Mouse (Mus musculus) lung, embryonic 15.5 days (tissue): ENCODE results near the gene Olfr582. TPM values are rescaled to one million over a fixed set of nuclear protein-coding genes. Genes with fewer than 3 reads are reported as not detected.

ENCODE experiments used
- ATAC-seq: fragments of 200-750 bp; cut with Nextera tagmentation; 2 replicates; pipeline ENCODE4 v1.8.0; 2017; ENCODE audit warnings: moderate number of reproducible peaks, borderline replicate concordance; ENCODE audit not compliant: low FRiP score, low TSS enrichment; ENCODE audit errors: extremely low read depth
- H3K27ac ChIP-seq: fragments of 300-500 bp; sonication (generic); 2 replicates; pipeline ENCODE4 v1.5.1; 2015; ENCODE audit warnings: moderate library complexity, mild to moderate bottlenecking, inconsistent platforms
- H3K27me3 ChIP-seq: fragments of 300-500 bp; sonication (generic); 2 replicates; pipeline ENCODE4 v1.6.1; 2015; ENCODE audit warnings: inconsistent platforms
- H3K36me3 ChIP-seq: fragments of 300-500 bp; sonication (generic); 2 replicates; pipeline ENCODE4 v1.6.1; 2015; ENCODE audit warnings: inconsistent platforms
- H3K4me1 ChIP-seq: fragments of 300-500 bp; sonication (generic); 2 replicates; pipeline ENCODE4 v1.6.1; 2015; ENCODE audit warnings: inconsistent platforms
- H3K4me2 ChIP-seq: fragments of 300-500 bp; sonication (generic); 2 replicates; pipeline ENCODE4 v1.6.1; 2015; ENCODE audit warnings: inconsistent platforms, mild to moderate bottlenecking, moderate library complexity
- H3K4me3 ChIP-seq: fragments of 300-500 bp; sonication (generic); 2 replicates; pipeline ENCODE4 v1.5.1; 2015; ENCODE audit warnings: mild to moderate bottlenecking, inconsistent platforms
- H3K9ac ChIP-seq: fragments of 300-500 bp; sonication (generic); 2 replicates; pipeline ENCODE4 v1.6.1; 2015; ENCODE audit warnings: inconsistent platforms
- H3K9me3 ChIP-seq: fragments of 300-500 bp; sonication (generic); 2 replicates; pipeline ENCODE4 v1.6.1; 2016; ENCODE audit warnings: inconsistent platforms
- WGBS: fragments of 180-500 bp; shearing (Covaris S2); methylation state at CpG from one replicate; pipeline ENCODE4 v1.1.7; 2015; 5-methylcytosine and 5-hydroxymethylcytosine counted together
- polyA plus RNA-seq: library from polyadenylated mRNA; unstranded; fragments of >200 nt; fragmentation: Nextera tagmentation; extraction: Ambion mirVana; gene quantifications from 2 replicates; pipeline ENCODE4 v1.2.1, GENCODE M21; 2015

Olfr582 gene
- polyA plus RNA-seq = not detected in 2 replicates

DNA sequence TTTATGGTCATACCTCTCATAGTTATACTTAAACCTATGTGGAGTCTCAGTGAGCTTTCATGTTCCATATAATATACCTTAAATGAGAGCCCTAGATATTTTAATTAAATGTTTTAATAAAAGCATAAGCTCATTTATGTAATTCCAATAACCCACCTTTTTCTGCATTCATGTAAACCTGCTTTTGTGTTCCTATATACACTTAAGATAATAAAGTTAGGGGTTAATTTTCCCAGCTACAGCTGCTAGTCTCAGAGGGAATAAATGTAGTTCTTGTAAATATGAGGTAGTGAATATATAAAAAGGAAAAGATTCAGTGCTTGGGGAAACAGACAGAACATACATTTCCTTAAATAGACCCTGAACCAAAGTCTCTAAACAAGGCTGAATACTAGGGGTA lies at the start of gene Olfr582:
Gene Olfr582, plus strand, starts transcription at position 301 of the 400 bp plus-strand sequence.
- Histone ChIP-seq H3K9ac (no peak within 1 kb of the TSS), H3K36me3 (no peaks in the 10 kb centered on the region), H3K4me3 (no peak within 1 kb of the TSS), H3K27ac (no peak within 1 kb of the TSS), H3K27me3 (no peaks in the 10 kb centered on the region), H3K4me1 (no peaks in the 10 kb centered on the region), H3K4me2 (no peak within 1 kb of the TSS), H3K9me3 (no peaks in the 10 kb centered on the region)
- ATAC-seq = no peak

GRCm38 (mm10) chr7:102989224-102989623 lies 48.6 kb upstream of the Olfr582 start, which contains the start of gene Olfr578:
Olfr578 (minus strand) TSS chr7:102989324.
- WGBS = 55% methylated on average over 3 of the region's 3 CpGs

DNA sequence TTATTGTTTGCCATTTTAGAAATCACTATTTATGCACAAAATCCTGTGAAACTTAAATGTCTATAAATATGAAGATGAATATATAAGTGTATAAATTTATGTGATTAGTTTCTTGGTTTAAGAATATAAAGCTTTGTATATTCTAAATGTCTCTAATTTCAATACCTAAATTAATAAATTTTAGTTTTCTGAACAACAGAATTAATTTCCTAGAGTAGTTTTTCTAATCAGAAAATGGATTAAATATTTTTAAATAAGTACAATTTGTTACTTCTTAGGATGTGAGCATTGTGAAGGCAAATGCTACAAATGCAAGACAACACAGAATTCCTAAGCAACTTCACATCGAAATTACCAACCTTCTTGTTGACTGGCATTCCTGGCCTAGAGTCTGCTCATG lies 13.2 kb downstream of the Olfr582 start, which contains the start of gene Olfr583:
Gene Olfr583, plus strand, starts transcription at position 301 of the 400 bp plus-strand sequence.
- H3K27me3 ChIP-seq = no peaks in the 10 kb centered on the region
- no peak within 1 kb of the TSS for H3K4me3 ChIP-seq
- WGBS = 90% methylated on average over 1 of the region's 1 CpGs
- no peaks in the 10 kb centered on the region for H3K4me1 ChIP-seq
- ATAC-seq = no peak
- no peak within 1 kb of the TSS for H3K4me2 ChIP-seq
- H3K9me3 ChIP-seq = no peaks in the 10 kb centered on the region
- H3K36me3 ChIP-seq = no peaks in the 10 kb centered on the region
- H3K27ac ChIP-seq = no peak within 1 kb of the TSS
- H3K9ac ChIP-seq = no peak within 1 kb of the TSS

More at GRCm38 (mm10) chr7:102989224-102989623, 48.6 kb upstream of the Olfr582 start, which contains the start of gene Olfr578:
- no peak within 1 kb of the TSS for H3K4me2 ChIP-seq
- no peak for ATAC-seq
- H3K9ac ChIP-seq = no peak within 1 kb of the TSS
- no peaks in the 10 kb centered on the region for H3K36me3 ChIP-seq
- no peaks in the 10 kb centered on the region for H3K4me1 ChIP-seq
- H3K27me3 ChIP-seq = no peaks in the 10 kb centered on the region
- no peak within 1 kb of the TSS for H3K4me3 ChIP-seq
- H3K27ac ChIP-seq = no peak within 1 kb of the TSS
- no peaks in the 10 kb centered on the region for H3K9me3 ChIP-seq

- Histone ChIP-seq H3K4me1 (no peaks in the 10 kb centered on the region), H3K27me3 (no peaks in the 10 kb centered on the region), H3K9ac (no peak within 1 kb of the TSS), H3K9me3 (no peaks in the 10 kb centered on the region), H3K4me3 (no peak within 1 kb of the TSS), H3K27ac (no peak within 1 kb of the TSS), H3K4me2 (no peak within 1 kb of the TSS), H3K36me3 (no peaks in the 10 kb centered on the region)
- WGBS = 75% methylated on average over 1 of the region's 1 CpGs
- ATAC-seq = no peak
Observed at GRCm38 (mm10) chr7:103081585-103081984, 43.8 kb downstream of the Olfr582 start, which contains the start of gene Olfr584. Olfr584 (plus strand) TSS chr7:103081885.

Other genes starting within 250 kb of the Olfr582 start
- gene Olfr564, start 234.5 kb upstream of the Olfr582 start, polyA plus RNA-seq = not detected in 2 replicates
- not detected in 2 replicates for gene Olfr566, start 179.3 kb upstream of the Olfr582 start, polyA plus RNA-seq
- gene Olfr568, start 160.9 kb upstream of the Olfr582 start, polyA plus RNA-seq = not detected in 2 replicates
- gene Olfr569, start 147.1 kb upstream of the Olfr582 start, polyA plus RNA-seq = not detected in 2 replicates
- gene Olfr570, start 143.4 kb upstream of the Olfr582 start, polyA plus RNA-seq = not detected in 2 replicates
- not detected in 2 replicates for gene Olfr571, start 120.5 kb upstream of the Olfr582 start, polyA plus RNA-seq
- gene Olfr572, start 113.6 kb upstream of the Olfr582 start, polyA plus RNA-seq = not detected in 2 replicates
- not detected in 2 replicates for gene Olfr573-ps1, start 95.4 kb upstream of the Olfr582 start, polyA plus RNA-seq
- not detected in 2 replicates for gene Olfr574, start 89.6 kb upstream of the Olfr582 start, polyA plus RNA-seq
- gene Olfr575, start 79.2 kb upstream of the Olfr582 start, polyA plus RNA-seq = not detected in 2 replicates
- not detected in 2 replicates for gene Olfr576, start 75.4 kb upstream of the Olfr582 start, polyA plus RNA-seq
- gene Olfr577, start 62.1 kb upstream of the Olfr582 start, polyA plus RNA-seq = not detected in 2 replicates
- gene Olfr578, start 48.7 kb upstream of the Olfr582 start, polyA plus RNA-seq = not detected in 2 replicates
- not detected in 2 replicates for gene Olfr583, start 13.3 kb downstream of the Olfr582 start, polyA plus RNA-seq
- gene Olfr584, start 43.9 kb downstream of the Olfr582 start, polyA plus RNA-seq = not detected in 2 replicates
- gene Olfr585, start 59.7 kb downstream of the Olfr582 start, polyA plus RNA-seq = not detected in 2 replicates
- gene Olfr586, start 87.6 kb downstream of the Olfr582 start, polyA plus RNA-seq = not detected in 2 replicates
- not detected in 2 replicates for gene Olfr588-ps1, start 102.9 kb downstream of the Olfr582 start, polyA plus RNA-seq
- not detected in 2 replicates for gene Olfr589, start 118.3 kb downstream of the Olfr582 start, polyA plus RNA-seq
- gene Olfr591, start 140.3 kb downstream of the Olfr582 start, polyA plus RNA-seq = not detected in 2 replicates
- not detected in 2 replicates for gene Olfr592, start 146.8 kb downstream of the Olfr582 start, polyA plus RNA-seq
- not detected in 2 replicates for gene Olfr593, start 173.8 kb downstream of the Olfr582 start, polyA plus RNA-seq
- gene Olfr594, start 179.0 kb downstream of the Olfr582 start, polyA plus RNA-seq = not detected in 2 replicates
- gene Usp17ld, start 214.5 kb downstream of the Olfr582 start, polyA plus RNA-seq = not detected in 2 replicates